Mouse (Mus musculus) left cerebral cortex, postnatal 10 days (tissue): ENCODE measurements at regions not wholly inside any gene's neighbourhood (a gene's known extent, or its start where the extent isn't known, plus 50 kb on each side); places are given as distances from the start of the nearest gene placed in this dataset.

Experiments
- DNase-seq, 2 experiments: peaks; one replicate each; pipeline ENCODE4 v3.0.0; 2021 to 2022; ENCODE audit warnings: low spot score in 2 of 2, mixed read lengths in 1 of 2; ENCODE audit errors: extremely low spot score in 1 of 2
- intact Hi-C: fragments of 180-260 bp; cut with DNase I; formaldehyde crosslinking; loops from one replicate; pipeline ENCODE4 v1.15.1; 2025

DNA sequence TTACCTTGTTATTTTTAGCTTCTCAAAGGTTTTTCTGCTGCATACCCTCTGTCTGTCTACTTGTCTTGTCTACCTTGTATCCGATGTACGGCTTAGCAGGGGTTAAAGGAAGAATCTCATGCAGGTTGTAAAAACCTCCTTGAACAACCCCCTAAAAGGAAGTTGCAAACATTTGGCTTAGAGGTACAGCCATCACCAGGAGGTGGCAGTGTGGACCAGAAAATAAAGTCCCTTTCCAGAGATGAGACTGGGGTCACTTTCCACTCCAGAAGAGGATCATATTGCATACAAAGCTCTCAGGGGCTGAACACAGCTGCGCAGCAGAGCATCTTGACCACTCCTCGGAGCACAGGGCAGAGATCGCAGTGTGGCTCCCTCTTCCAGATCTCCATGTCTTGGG lies 109.0 kb upstream of the Ralgapa2 start:
- peak; percentile 30 to 49 for DNase-seq
- intact Hi-C loops: no loop called here

DNA sequence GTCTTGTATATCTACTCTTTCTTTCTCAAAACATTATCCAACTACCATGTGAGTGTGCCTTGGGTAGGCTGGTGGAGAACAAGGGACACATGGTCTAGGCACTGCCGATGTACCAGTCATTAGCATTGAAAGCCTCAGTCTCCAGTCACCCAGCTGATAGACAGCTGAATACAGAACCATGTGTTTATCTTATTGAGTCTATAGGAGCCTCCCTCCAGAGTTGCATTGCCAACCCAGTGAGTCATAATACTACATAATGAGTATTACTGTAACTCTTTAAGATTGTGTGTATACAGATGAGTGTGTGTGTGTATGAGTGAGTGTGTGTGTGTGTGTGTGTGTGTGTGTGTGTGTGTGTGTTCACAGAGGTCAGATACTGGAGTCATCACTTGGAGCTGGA lies 110.9 kb upstream of the Ralgapa2 start:
- no peak for DNase-seq
- intact Hi-C loops: no loop called here

DNA sequence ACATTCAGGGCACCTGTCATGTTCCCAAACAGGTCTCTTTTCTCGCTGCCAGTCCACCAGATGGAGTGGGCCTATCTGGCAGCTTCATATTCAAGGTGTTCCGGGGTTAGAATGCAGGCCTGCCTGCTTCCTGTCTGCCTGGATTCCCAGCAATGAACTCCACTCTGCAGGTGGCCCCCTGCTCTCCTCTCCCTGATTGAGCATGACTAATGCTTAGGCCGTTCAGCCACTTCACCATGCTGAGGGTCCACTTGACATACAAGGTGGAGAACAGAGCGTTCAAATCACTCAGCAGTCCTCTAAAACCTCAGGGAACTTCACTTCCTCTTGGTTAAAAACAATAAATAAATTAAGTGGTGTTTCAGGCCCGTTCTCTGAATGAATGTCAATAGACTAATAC lies 112.1 kb upstream of the Ralgapa2 start:
- intact Hi-C loops: no loop called here
- DNase-seq: no peak

DNA sequence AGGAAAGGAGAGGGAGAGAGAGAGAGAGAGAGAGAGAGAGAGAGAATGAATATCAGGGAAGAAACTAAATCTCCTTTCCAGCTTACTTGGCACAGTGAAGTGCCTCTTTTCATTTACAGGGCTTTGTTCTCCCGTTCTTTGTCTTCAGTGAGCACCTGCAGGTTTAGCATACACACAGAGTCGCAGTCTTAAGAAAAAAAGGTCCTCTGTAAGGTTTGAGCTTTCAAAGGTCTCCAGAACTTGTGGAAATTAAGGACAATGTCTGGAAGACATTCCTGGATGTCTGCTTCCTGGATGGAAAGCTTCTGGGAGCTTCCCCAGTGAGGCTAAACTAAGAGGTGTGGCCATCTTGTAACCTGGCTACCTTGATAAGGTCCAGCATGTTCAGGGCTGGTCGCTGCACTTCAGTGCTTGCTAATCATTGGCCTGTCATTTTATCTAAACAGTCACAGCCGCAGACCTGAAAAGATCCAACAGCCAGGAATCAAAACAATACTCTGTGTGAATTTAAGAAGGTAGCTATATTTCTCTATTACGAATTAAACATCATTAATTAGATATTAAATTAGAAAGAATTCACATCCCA lies 113.1 kb upstream of the Ralgapa2 start:
- DNase-seq: no peak
- intact Hi-C loops: no loop called here

DNA sequence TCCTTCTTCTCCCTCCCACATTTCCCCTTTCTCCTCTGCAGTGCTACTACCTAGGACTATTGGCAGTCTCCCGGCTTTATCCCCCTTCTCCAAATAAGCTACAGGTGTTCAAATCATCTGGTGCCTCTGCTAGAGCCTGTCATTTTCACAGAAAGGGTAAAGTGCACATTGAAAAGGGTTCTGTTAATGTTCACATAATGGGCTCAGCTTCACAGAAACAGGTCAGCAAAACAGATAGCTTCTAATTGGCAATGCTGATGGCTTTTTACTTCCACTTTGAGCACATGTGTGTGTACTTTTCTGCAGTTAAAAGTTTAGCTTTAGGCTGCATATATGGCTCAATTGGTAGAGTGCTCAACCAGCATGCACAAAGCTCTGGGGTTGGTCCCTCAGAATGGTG lies 114.4 kb upstream of the Ralgapa2 start:
- intact Hi-C loops: no loop called here
- DNase-seq: no peak

DNA sequence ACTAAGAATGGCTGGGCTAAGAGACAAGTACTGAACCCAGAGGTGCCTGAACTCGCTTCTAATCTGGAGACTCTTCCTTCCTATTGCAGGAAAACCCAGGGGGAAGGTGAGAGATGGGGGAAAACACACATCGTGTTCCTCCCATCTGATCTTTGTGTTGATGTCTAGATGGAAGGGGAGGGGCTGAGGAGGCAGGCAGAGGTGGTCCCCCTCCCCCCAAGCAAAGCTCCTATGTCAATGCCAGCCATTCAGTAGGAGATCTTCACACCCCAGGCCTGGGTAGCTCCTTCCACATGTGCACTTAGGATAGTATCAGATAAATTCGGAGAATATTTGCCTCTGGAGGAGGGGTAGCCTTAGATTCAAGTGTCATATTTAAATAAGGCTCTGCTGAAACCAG lies 118.0 kb upstream of the Ralgapa2 start:
- intact Hi-C loops: loop anchor here (5.0 kb wide), 4 partner anchors 207 to 677 kb away; no protein-coding TSS in a partner anchor
- no peak for DNase-seq

DNA sequence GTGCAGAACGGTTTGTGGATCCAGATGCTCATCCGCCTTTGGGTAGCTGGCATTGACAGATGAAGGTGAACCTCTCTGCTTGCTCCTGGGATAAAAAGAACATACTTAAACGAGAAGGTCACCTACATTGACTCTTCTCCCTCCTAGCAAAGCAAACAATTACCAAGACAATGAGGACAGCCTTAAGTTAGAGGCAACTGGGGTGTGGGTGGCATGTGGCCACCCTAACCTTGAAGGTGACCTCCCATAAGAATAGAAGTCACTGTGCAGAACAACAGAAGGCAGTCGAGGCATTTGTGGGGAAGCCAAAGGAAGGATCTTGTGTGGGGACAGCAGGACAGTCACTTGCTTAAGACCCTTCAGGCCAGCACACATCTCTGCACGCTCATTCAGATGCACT lies 119.0 kb upstream of the Ralgapa2 start:
- DNase-seq: no peak
- intact Hi-C loops: loop anchor here (5.0 kb wide), 4 partner anchors 206 to 676 kb away; no protein-coding TSS in a partner anchor

DNA sequence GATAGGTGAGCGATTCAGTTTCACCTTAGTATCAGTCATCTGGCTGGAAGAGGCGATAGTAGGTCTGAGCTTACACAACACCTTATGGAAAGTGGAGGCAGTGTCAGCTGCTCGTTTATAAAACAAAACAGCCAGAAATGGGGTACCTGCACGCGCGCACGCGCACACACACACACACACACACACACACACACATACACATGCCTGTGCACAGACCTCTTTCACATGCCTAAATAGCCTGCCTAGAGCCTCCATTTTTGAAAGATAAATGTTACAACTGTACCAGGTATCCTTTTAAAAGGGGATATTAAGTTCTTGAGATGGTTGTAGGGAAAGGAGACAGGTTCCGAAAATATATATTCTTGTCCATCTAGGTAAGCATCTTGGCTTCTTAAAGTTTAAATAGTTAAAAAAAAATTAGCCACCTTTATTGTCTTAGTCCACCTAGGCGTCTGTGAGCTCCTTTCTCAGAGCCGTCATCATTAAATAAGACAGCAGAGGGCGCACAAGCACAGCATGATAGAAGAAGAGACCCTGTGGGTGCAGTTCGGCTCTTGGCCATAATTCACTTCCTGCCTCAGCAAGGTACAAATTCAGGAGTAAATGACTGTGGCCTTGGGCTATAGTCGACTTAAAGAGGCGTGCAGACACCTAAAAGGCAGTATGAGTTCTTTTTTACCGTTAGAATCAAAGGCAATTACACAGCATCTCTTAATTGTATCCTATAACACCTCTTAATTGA lies 121.4 kb upstream of the Ralgapa2 start:
- intact Hi-C loops: loop anchor here (5.0 kb wide), 4 partner anchors 204 to 674 kb away; no protein-coding TSS in a partner anchor
- DNase-seq: peak; percentile 60 to 66

DNA sequence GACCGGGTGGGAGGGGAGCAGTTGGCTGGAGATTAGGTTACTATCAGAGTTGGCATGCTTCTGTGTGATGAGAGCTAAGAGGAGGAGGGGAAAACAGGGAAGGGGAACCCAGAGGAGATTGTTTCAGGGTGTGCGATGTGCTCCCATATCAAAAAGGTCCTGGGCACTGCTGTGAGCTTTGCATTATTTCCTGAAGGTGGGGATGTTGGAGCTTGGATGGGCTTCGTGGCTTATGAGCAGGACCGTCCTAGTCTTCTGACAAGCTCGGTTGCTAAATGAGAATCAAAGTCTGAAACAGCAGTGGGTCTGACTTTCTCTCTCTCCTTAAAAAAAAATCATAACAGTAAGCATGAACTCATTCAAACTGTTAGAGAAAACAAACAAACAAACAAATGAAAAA lies 125.4 kb upstream of the Ralgapa2 start:
- intact Hi-C loops: loop anchor here (5.0 kb wide), 1 partner anchor 75 kb away; no protein-coding TSS in a partner anchor
- no peak for DNase-seq

DNA sequence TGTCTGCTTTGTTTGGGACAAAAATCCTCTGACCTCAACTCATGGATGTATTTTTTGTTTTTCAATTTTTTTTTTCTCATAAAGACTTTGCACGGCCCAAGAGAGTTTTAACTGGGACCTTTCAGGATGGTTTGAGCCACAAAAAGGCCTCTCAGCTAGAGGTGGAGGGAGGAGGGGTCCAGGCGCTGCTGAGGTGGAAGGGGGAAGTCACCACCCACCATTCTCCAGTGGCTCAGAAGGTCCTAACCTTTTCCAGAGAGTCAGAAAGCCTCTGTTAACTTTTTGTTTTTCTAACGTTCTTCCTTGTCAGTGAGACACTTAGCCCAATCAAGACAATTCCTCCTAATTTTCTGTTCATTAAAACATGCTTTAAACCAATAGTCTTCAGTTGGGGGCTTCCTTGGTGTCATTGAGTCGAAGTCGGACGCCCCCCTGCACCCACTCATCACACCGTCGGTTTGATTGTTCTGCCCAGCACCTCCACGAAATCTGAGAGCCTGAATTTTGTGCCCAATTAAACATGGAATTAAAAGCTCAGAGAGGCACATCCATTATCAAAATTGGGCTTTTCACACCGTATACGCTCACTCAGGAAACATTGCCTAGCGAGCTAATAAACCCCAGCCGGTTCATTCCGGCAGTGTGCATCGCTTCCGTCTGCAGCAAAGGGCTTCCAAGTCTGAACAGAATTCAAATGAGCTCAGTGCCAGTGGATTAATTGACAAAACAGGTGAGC lies 134.3 kb upstream of the Ralgapa2 start:
- DNase-seq: no peak
- intact Hi-C loops: no loop called here

DNA sequence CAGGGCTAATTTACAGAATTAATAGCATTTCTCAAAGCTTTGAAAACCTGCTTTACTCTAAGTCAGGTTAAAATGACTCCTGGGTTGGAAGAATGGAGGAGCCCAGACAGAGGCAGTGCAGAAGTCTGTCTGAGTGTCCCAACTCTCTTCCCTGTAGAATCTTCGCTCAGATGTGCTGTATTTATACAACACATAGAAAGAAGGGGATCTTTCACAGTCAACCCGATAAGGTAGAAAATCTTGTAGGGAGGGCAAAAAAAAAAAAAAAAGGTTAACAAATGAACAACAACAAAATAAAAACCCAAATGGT lies 134.8 kb upstream of the Ralgapa2 start:
- intact Hi-C loops: no loop called here
- DNase-seq: no peak

DNA sequence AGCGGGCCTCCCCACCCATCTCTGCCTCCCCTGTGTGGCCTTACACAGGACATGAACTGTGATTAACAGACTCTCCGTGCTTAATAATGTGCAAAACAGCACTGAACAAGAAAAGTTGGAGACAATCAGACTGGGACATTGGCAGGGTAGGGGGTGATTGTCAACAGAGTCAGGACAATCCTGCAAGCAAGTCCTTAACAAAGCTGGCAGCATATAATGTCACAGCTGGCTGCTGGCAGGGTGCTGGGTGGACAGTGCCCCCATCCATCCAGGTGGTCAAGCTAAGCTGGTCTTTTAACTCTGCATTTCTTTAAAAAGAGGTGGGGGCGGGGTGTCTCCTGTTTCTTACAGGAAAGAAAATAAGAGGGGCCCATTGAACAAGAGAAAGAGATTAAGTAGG lies 149.2 kb upstream of the Ralgapa2 start:
- intact Hi-C loops: no loop called here
- DNase-seq: no peak

DNA sequence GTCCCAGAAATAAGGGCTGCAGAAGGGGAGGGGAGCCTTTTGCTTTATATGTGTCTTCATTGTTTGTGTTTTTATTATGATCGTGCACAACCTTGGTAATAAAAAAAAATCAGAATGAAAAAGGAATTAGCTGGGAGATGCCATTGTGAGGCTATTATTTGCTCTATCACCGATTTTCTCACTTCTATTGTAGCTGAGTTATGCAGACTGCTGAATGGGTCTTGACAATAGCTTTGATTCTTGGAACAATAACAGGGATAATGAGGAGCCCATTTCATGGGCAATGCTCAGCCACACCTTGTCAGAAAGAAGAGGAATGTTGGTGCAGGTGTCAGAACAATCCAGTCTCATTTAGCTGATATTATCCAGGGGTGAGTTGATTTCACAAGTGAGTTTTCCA lies 160.6 kb upstream of the Ralgapa2 start:
- no peak for DNase-seq
- intact Hi-C loops: no loop called here

DNA sequence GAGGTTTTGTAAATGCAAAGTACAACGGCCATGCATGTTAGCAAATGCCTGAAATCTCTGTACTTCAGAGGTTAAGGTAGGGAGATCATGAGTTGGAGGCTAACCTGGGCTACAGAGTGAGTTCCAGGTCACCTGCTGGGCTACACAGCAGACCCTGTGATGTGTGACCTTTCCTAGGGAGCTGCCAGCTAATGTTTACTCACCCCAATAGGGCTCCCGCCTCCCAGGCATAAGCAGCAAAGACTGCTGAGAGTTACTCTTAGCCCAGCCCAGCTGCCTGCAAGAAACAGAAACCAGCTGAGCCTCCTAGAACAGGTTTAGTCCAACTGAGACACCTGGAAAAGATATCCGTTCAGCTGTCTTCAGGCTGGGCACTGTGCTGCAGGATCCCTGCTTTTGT lies 169.8 kb upstream of the Ralgapa2 start:
- no peak for DNase-seq
- intact Hi-C loops: no loop called here

DNA sequence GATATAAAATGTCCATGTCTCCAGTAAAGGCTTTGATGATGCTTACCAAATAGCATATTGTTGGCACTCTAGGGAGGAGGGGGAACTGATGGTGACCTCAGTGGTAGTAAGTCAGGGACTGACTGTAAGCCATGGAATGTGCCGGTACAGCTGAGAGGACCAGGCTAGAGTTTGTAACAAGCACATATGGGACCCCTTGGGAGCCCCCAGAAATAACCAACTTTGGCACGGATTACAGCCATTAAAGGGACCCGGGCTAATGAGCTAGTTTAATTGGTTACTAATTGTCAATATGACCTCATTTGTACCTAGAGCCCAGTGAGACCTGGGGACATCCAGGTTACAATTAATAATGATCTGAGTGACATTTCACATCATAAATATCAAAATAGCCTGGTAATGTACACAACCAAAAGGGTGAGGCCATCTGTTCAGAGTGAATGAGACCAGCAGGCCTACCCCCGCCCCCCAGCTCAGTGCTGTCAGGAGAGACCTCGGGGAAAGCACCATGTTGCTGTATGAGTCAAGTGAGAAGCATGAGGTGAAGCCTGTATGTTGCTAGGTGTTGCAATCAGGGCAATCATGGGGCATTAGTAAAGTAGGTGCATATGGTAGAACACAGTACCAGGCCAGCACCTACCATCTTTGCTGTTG lies 169.7 kb upstream of the Kiz start:
- DNase-seq: no peak
- intact Hi-C loops: no loop called here

DNA sequence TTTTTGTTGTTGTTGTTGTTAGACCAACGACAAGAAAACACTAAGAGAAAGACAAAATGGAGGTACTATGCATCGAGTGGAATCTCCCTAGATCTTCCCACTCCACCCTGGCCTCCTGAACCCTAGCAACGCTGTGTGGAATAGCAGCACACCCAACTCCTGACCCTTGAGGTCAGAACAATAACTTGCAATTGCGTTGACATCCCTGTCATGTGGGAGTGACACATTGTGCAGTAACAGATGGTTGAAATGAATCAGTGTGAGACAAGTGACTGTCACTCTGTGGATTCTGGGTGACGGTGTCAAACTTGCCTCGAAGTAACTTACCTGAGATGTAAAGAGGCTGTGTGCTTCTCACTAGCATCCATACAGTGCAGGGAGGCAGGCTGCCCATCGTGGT lies 167.1 kb upstream of the Kiz start:
- intact Hi-C loops: no loop called here
- no peak for DNase-seq

DNA sequence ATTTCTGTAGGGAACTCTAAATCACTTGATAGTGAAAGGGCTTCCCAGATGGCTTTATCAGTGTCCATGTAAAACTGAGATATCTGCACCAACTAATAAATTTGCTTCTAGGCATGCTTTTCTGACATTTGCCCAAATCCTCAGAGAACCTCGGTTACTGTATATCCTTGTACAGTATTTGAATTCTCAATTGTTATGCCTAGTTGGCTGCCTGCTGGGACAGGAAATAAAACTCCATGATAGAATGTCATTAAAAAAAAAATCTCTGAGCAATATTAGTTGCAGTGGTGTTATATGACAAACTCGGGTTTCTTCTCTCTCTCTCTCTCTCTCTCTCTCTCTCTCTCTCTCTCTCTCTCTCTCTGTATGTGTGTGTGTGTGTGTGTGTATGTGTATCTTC lies 162.2 kb upstream of the Kiz start:
- intact Hi-C loops: no loop called here
- DNase-seq: no peak

DNA sequence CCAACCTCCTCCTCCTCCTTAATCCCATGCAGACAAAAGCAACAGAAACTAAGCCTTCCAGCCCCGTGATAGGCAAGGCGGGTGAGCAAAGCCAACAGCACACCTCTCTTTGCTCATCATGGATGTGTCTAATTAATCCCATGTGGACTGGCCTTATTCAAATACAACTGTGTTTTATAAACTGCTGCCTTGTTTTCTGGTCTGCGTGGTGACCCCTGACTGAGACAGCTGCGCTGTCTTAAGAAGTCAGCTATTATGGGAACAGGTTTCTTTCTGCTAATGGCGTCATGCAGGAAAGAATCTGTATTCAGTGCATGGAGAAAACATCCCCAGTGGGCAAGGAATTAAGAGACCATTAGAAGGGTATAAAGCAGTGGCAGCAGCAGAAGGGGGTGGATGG lies 161.6 kb upstream of the Kiz start:
- intact Hi-C loops: no loop called here
- DNase-seq: no peak

DNA sequence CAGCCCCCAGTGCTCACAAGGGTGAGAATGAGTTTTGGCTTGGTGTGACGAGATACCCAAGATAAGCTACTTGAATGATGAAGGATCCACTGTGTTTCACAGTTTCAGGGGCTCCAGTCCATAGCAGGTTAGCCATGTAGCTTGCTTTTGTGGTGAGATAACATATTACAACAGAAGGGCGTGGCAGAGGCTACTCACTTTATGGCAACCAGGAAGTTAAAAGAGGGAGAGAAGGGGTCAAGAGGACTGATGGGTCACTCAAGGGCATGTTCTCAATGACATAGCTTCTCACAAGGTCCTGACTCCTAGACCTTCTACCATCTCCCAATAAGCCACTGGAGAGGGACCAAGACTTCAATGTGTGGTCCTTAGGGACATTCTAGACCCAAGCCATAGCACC lies 159.4 kb upstream of the Kiz start:
- DNase-seq: no peak
- intact Hi-C loops: no loop called here

DNA sequence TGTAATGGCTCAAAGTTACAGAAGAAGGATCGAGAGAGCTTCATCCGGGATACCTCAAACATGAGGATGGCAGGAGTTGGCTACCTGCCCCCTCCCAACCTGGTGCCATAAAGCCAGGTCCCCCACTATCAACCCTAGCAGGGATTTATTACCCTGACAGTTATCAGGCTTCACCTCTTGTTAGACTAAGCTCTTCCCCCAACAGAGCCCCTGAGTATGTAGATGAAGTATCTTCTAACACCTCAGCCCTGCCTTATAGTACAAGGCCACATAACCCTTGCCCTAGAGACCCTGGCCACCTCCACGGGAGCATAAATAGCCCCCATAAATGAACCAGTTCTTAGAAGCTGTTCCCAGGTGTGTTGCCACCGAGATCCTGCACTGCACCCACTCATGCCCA lies 158.9 kb upstream of the Kiz start:
- DNase-seq: no peak
- intact Hi-C loops: no loop called here
